Mouse (Mus musculus): Measurements from ENCODE around the gene Eef1akmt3.

Eef1akmt3 gene

DNA sequence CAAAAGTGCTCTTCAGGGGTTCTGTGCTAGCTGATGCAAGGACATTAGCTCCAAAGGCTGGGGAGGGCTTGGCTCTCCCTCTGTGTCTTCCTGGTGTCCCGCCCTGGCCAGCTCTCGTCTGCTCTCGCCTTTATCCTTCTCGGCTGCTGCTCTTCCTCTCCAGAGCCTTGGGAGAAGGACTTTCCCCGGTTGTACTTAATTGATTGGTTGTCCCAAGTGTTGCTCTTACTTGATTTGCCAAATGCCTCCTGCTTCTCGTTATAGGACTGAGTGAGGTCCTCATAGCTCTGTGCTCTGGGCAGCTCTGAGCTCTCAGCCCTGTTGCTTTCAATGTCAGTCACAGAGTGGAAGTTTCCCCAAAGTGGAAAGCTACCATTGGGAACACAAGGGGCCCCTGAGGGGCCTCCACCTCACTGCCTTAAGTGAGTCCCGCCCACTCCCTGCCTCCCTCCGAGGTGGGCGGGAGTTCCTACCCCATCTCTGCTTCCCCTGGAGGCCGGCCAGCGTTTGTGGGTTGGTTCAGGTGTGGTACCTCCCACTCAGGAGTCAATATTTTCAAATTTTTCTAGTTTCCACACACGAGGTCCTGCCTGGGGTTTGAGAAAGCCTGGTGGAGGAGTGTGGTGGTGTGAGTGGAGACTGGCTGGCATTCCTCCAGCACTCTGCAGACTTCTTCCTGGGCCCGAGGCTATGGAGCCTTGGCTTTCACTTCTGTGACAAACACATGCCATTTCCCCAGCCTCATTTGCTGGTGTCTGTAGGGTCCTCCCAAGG is 43.8 kb downstream of the Eef1akmt3 start:
- DNase-seq (ENCODE audit: low spot score), result no peak

DNA sequence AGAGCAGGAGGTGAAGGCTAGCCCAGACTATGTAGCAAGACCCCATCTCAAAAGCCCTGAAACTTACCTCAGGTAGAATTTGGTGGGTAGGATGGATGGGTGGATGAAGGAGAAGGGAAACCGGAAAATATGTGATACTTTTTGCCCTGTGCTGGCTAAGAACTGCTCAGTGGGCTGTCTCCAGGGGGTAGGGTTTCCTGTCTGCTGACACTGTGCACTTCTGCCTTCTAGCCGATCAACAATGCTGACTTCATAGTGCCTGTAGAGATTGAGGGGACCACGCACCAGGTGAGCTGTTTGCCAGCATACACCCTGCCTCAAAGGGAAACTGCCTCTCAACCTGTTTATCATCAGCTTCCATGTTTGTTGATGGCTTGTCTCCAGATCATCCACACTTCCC is 47.7 kb downstream of the Eef1akmt3 start:
- DNase-seq (ENCODE audit: low spot score), result no peak

DNA sequence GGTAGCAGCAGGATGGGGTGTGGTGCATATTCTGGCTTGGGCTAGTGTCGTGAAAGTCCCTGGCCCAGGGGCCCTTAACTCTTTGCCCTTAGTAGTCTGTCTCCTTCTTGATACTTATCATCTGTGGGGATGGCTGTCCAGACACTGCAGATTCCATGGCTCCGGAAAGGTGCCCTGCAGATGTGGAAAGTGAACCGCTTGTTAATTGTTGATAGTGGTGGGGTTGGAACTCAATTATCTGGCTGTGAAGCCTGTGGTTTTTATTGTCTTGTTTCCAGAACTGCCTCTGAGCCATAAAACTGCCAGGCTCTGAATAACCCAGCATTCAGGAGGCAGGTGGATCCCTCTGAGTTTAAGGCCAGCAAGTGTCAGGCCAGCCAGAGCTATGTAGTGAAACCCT is 49.6 kb downstream of the Eef1akmt3 start:
- no peak for DNase-seq (ENCODE audit: low spot score)

DNA sequence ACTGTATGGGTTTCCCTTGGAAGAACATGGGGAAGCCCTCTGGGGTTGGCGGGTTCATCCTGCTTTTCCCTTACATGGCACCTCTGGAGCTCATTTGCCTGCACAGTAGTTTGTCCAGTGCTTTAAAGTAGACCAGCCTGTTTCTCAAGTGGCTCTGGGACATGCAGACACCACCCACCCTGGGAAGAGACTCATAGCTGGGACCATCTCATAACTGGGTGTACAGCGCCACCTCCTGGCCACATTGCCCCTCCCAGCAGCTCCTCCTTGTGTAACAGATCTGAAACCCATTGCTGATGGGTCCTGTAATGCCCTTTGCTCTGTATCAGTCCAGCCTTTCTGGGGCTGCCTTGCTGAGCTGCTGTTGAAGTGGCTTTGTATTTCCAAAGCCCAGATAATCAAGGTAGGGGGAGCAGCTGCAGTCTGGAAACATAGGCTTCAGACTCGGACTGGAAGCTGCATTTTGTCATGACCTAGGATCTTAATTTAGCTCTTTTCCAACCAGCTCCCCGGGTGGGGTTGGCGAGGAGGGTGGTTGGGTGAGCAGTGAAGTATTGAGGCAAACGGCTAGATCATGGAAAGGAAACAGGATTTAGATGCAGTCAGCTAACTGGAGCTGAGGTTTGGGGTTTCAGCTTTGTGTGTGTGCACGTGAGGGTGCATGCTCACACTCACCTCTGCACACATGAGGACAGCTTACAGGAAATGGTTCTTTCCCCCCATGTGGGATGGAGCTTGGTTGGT is 50.8 kb downstream of the Eef1akmt3 start:
- peak; percentile 61 for DNase-seq (ENCODE audit: low spot score)

DNA sequence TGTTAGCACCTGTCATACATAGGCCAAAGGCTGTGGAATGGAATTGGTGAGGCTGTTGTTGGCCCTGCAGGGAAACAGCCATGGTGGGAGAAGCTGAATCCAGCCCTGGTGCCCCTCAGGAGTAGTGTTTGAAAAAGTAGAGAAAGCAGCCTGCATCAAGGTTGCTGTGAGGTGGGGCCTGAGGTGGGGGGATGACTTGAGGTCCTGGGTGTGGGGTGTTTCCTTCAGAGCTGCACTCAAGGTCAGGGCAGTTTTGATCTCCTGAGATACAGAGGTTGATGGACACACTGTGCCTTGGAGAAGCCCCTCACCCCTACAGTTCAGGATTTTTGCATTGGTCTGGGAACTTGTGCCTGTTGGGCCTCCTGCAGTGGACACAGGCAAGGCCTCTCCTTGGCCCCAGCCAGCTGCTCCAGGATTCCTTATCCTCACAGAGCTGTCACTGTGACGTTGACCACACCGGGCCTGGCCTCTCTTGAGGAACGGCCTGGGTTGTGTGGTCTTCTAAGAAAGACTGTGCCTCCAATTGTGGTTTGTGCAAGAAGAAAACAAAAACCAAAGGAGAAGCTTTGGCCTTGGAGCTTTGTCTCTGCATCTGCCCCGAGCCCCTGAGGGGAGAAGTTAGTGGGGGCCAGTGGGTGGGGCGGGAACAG is 52.7 kb downstream of the Eef1akmt3 start:
- DNase-seq (ENCODE audit: low spot score), result no peak

DNA sequence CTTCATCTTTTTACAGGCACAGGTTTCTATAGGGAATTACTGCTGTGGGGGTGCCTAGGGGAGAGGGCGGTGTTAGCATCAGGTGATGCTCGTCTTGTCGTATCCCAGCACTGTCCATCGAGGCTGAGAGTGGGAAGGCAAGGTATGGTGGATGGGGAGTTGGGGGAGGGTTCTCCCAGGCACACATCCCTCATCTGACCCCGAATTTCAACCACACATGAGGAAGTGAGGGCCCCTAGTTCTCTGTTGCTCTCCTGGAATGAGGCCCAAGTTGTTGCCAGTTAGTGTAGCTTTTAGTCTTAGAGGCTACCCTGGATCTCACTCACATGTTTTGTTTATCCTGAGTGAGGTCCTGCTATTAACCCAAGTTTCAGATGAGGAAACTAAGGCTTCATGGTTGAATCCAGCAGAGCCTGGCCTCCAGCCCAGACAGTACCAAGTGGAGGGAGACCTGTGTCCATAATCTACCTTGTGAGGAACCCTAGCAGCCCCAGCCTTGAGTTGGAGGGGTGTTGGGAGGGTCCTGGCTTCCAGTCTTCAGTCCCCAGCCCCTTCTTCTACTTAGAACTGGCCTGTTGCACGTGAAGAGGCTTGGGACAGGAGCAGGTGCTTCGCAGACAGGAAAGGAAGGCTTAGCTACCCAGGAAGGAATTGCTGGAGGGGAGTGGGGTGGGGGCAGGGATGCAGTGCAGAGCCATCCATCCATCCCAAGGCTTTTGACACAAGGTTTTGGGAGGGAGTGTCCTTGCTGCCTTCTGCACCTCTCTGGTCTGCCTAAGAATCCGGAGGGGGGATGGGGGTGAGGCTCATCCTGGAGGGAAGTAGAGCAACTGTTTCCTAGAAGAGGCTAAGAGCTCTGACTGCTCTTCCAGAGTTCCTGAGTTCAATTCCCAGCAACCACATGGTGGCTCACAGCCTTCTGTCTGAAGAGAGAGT is 53.9 kb downstream of the Eef1akmt3 start:
- no peak for DNase-seq (ENCODE audit: low spot score)

DNA sequence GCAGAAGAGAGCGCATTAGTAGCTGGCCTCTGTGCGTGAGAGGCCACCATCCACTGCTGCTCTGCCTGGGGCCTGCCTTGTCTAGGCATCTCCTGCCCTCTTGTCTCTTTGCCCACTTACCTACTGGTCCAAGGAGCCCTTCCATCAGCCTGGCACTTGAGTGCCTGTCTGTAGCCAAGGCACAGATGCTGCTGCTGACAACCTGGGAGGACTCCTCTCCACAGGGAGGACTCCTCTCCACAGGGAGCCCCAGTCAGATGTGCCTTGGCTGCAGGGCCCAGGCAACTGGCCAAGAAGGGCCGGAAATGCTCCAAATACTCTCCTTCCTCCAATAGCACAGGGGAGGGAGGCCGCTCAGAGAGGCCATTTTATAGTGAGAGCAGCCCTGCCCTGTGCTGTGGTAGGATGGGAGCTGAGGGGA is 54.8 kb downstream of the Eef1akmt3 start:
- peak; percentile 38 for DNase-seq (ENCODE audit: low spot score)

DNA sequence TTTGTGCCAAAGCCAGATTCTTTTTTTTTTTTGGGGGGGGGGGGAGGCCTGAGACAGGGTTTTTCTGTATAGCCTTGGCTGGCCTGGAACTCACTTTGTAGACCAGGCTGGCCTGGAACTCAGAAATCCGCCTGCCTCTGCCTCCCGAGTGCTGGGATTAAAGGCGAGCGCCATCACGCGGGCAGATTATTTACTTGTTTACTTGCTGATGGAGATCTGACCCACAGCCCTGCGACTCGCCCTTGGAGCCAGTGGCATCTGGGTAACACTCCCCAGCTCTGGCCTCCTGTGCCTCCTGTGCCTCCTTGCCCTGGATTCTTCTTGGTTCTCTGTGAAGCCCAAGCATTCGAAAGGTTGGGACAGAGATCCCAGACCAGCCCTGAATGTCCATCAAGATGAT is 55.7 kb downstream of the Eef1akmt3 start:
- DNase-seq (ENCODE audit: low spot score), result no peak

DNA sequence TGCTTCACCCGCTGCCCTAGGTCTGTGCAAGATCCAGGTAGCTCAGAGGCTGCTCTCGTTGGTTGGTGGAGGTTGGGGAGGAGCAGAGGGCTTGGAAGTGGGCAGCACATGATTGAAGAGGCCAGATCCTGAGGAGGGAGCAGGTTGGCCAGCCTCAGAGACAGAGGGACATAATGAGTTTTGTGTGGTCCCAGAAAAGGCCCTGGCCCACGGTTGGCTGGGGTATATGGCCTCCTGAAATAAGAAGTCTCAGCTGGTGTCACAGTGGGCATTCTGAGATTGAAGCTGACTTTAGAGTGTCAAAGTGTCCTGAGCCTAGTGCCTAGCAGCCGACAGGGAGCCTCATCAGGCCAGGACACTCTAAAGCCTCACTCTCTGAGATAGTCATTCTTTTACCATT is 56.2 kb downstream of the Eef1akmt3 start:
- no peak for DNase-seq (ENCODE audit: low spot score)

DNA sequence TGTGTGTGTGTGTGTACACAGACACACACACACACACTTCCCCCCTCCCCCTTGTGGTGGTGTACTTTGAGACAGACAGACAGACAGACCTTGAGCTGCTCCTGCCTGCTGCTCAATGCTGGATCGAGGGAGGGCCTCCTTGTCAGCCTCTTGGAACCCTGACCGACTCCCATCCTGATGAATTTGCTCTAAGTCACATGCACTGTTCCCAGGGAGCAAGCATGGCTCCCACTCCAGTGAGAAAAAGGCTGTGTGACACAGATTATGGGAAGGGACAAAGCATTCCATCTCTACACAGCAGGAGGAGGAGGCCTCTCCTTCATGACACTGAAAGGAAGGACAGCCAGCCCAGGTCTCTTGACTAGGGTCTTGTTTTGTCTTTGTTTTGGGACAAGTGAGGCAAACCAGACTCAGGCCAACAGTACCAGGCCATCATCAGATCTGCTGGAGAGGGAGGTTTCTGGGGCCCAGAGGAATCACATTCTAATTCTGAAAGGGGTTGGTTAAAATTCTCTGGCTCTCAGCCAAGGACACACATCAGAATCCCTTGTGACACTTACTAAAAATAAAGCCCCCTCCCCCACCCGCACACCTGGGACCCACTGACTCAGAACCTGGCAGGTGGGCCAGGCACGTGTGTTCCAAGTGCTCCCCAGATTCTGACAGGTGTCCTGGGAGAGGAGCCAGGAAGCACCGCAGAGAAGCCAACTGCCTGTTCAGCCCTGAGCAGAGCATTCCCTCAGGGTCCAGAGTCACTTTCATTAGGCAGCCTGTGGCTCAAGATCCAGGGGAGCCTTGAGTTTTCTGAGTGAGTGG is 56.9 kb downstream of the Eef1akmt3 start:
- DNase-seq (ENCODE audit: low spot score), result no peak

DNA sequence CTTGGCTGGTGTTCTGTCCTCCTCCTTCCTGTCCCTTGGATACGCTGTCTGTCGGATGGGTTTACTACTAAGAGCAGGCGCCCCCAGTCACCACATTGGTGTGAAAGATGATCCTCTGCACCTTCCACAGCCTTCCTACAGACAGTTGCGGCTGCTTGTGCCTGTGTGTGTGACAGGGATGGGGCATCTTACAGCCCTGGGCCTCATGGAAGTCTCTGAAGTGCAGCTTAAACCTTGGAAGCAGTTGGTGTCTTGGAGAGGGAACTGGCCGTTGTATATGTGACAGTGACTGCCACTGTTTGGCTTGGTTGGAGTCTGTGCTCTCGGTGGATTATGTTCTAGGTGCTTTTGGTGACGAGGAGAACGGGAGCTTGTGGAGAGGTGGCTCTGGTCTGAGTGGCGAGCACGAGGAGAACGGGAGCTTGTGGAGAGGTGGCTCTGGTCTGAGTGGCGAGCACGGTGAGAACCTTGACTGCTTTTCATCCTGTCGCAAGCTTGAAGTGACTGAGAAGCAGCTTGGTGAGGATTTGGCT is 58.1 kb downstream of the Eef1akmt3 start:
- no peak for DNase-seq (ENCODE audit: low spot score)

DNA sequence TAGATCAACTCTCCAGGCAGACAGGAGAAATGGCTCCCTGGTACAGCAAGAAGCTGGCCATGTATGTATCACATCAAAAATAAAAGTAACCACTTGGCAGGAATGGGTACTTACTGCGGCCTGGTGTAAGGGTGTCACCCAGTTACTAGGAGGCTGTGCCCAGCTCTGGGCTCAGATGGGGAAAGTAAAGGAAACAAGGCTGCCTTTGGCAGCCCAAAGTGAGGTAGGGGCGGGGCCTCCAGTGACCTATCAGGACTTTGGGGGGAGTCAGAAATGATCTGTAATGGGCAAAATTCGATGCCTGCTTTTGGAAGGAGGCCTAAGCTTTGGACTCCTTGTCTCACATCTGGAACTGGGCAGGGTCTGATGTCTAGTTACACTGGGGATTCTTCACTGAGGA is 59.6 kb downstream of the Eef1akmt3 start:
- DNase-seq (ENCODE audit: low spot score), result no peak

Data from urinary bladder, postnatal 10 days (tissue).